Mouse (Mus musculus) small intestine, adult 2 months (tissue): ENCODE measurements around the gene Actr3.
"Not testable (repeated sequence)": the region's sequence is repeated elsewhere in the genome, so short reads cannot be mapped to it uniquely, and the experiment has no call there.

ENCODE experiments used
- CTCF ChIP-seq: fragments of 200-500 bp; IDR thresholded peaks from 2 replicates; pipeline ENCODE4 v1.5.1; 2012; ENCODE audit warnings: low read depth, mild to moderate bottlenecking, control low read depth, inconsistent platforms, low read length, moderate library complexity, mixed read lengths; ENCODE audit not compliant: insufficient replicate concordance, insufficient read length; ENCODE audit errors: extremely low read depth
- POLR2A ChIP-seq: fragments of 200-500 bp; IDR thresholded peaks from 2 replicates; pipeline ENCODE4 v1.6.1; 2012; ENCODE audit warnings: low read depth, mild to moderate bottlenecking, control low read depth, inconsistent platforms, low read length, moderate library complexity

- TF ChIP-seq POLR2A, CTCF: not testable (repeated sequence)
Observed at GRCm38 (mm10) chr1:125389634-125390033, 45.9 kb downstream of the Actr3 start.
